Mouse (Mus musculus) G1E (cell line): Measurements from ENCODE around the gene Rnf222. TPM values are rescaled to one million over a fixed set of nuclear protein-coding genes. Genes with fewer than 3 reads are reported as not detected.

Experiments
- ATAC-seq: 2 replicates; pipeline ENCODE4 v1.8.0; 2016; ENCODE audit warnings: mild to moderate bottlenecking; ENCODE audit not compliant: insufficient number of reproducible peaks, poor library complexity, low FRiP score, severe bottlenecking; ENCODE audit errors: extremely low read depth
- DNase-seq: peaks from one replicate; pipeline ENCODE4 v3.0.0; 2012; ENCODE audit warnings: low spot score
- H3K27me3 ChIP-seq: 2 replicates; pipeline ENCODE4 v1.6.1; 2012; ENCODE audit warnings: mild to moderate bottlenecking, low read length, inconsistent platforms; ENCODE audit not compliant: insufficient read depth
- H3K36me3 ChIP-seq: replicated peaks from 2 replicates; pipeline ENCODE3; 2012; ENCODE audit warnings: mild to moderate bottlenecking, inconsistent platforms
- H3K4me1 ChIP-seq: 2 replicates; pipeline ENCODE4 v1.6.1; 2012; ENCODE audit warnings: low read depth, low read length, inconsistent platforms, mixed read lengths; ENCODE audit not compliant: insufficient read depth
- H3K4me3 ChIP-seq: 2 replicates; pipeline ENCODE4 v1.5.1; 2012; ENCODE audit warnings: low read depth, mild to moderate bottlenecking, inconsistent platforms, low read length, moderate library complexity, mixed read lengths
- H3K9me3 ChIP-seq: replicated peaks from 2 replicates; pipeline ENCODE4 v1.6.1; 2012; ENCODE audit warnings: inconsistent platforms
- CTCF ChIP-seq: IDR thresholded peaks from 2 replicates; pipeline ENCODE4 v1.5.1; 2012; ENCODE audit warnings: low read depth, low read length, inconsistent platforms, mixed read lengths
- GATA1 ChIP-seq: IDR thresholded peaks from 2 replicates; pipeline ENCODE4 v1.6.1; 2012; ENCODE audit warnings: borderline replicate concordance, low read length, inconsistent platforms, mixed read lengths
- GATA2 ChIP-seq: IDR thresholded peaks from 2 replicates; pipeline ENCODE4 v1.6.1; 2012; ENCODE audit warnings: low read depth, low read length, inconsistent platforms, borderline replicate concordance
- POLR2AphosphoS5 ChIP-seq: IDR thresholded peaks from 2 replicates; pipeline ENCODE4 v1.6.1; 2012; ENCODE audit warnings: low read depth, low read length, inconsistent platforms; ENCODE audit not compliant: insufficient replicate concordance
- TAL1 ChIP-seq: conservative IDR thresholded peaks from 2 replicates; pipeline ENCODE4 v1.6.1; 2012; ENCODE audit warnings: low read depth, low read length, inconsistent platforms, mixed read lengths
- polyA plus RNA-seq: library from polyadenylated mRNA; stranded (reverse); fragments of >175 nt; gene quantifications from 2 replicates; pipeline ENCODE4 v1.2.3, GENCODE M21; 2012
- total RNA-seq, 2 experiments: library from RNA; stranded (forward) in 1 of 2; stranded (reverse) in 1 of 2; fragments of 200-1000 nt in 1 of 2; fragments of >200 nt in 1 of 2; fragmentation: Nextera tagmentation in 1 of 2; gene quantifications; 2 replicates each; pipeline ENCODE4 v1.2.3; 2014 to 2017

Gene Rnf222
- total and polyA plus RNA-seq, 3 experiments = 0.11 TPM; not detected in 2

DNA sequence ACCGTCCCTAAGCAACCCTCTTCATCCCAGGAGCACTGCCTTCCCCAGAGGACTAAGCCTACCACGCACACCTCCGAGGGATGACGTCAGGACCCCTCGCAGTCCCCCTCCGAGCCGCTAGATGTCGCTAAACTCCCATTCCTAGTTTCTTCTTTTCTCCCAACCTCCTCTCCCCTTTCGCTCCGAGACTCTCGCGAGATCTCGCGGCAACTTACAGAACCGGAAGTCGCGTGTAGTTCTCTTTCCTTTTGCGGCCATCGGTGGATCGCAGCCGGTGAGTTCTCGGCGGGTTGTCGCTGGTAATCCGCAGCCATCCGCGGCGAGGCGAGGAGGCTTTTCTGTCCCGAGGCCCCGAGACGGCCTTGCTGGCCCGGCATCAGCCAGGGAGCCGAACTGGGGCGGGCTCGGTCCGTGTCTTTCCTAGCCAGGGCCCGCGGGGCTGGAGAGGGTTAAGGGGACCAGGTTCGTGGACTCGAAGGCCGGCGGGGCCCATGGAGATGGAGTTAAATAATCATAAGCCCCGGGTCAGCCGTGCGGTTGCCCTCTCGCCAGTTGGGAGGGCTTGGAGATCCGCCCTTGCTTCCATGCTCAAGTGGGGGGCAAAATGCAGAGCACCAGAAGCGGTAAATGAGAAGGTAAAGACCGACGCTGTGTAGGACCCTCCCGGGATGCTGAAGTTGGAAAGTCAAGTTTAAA is 13.1 kb downstream of the Rnf222 start, which contains the start of gene Rpl26:
TSS of gene Rpl26 (plus strand) at position 233 of the 696 bp plus-strand sequence.
- H3K36me3 ChIP-seq = peaks cover 43% of the 10 kb centered on the region
- peak within 1 kb of the TSS; percentile 92 for H3K4me3 ChIP-seq
- peak; percentile 86 for DNase-seq
- peaks cover 5% of the 10 kb centered on the region; the same call in 1 of the 2 replicates for H3K27me3 ChIP-seq
- no peaks in the 10 kb centered on the region for H3K9me3 ChIP-seq
- ATAC-seq = peak; percentile 71
- peaks cover 65% of the 10 kb centered on the region for H3K4me1 ChIP-seq
- TF ChIP-seq GATA1 (no peak), CTCF (peak; percentile 94), TAL1 (no peak), GATA2 (no peak)

DNA sequence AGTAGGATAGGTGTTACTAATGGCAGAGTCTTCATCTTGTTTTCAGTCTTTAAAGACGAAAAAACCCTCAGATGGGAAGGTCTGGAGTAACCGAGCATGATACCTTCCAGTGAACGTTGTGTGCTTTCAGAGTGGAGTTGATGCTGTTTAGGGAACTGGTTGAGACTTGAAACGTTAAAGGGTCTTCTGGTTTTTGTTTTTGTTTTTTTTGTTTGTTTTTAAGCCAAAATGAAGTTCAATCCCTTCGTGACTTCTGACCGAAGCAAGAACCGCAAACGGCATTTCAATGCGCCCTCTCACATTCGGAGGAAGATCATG is 13.7 kb downstream of the Rnf222 start:
- no peaks in the 10 kb centered on the region for H3K9me3 ChIP-seq
- TF ChIP-seq CTCF = no peak
- no peak for TF ChIP-seq GATA2
- no peak for TF ChIP-seq GATA1
- TF ChIP-seq POLR2AphosphoS5 = no peak; the same call in 1 of the 2 replicates
- TF ChIP-seq TAL1 = no peak
- DNase-seq (no peak), ATAC-seq (no peak)
- H3K4me3 ChIP-seq = peak overlapping the region; percentile 92
- peaks cover 47% of the 10 kb centered on the region for H3K36me3 ChIP-seq
- H3K4me1 ChIP-seq = peaks cover 62% of the 10 kb centered on the region
- peaks cover 5% of the 10 kb centered on the region; the same call in 1 of the 2 replicates for H3K27me3 ChIP-seq

DNA sequence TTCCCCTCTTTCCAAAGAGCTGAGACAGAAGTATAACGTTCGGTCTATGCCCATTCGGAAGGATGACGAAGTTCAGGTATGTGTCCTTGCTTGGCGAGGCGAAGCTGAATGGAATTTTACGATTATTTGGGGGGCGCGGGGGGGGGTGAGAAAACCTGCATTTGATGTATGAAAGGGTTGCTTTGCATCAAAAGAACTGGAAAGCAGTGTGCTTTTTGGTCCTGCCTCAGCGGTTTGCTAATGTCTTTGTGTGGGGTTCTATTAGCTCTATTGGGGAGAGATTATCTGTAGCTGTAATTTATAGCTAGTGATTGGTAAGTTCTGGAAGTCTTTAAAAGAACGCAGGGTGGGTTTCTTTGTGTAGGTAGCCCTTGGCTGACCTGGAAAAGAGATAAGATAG is 14.0 kb downstream of the Rnf222 start:
- no peak for TF ChIP-seq GATA2
- no peak for TF ChIP-seq GATA1
- TF ChIP-seq POLR2AphosphoS5 = no peak; the same call in 1 of the 2 replicates
- no peak for TF ChIP-seq CTCF
- H3K27me3 ChIP-seq = peaks cover 5% of the 10 kb centered on the region; the same call in 1 of the 2 replicates
- peaks cover 63% of the 10 kb centered on the region for H3K4me1 ChIP-seq
- no peaks in the 10 kb centered on the region for H3K9me3 ChIP-seq
- DNase-seq = no peak
- no peak for ATAC-seq
- H3K4me3 ChIP-seq = peak overlapping the region; percentile 92
- H3K36me3 ChIP-seq = peaks cover 50% of the 10 kb centered on the region

- Histone ChIP-seq H3K36me3 (peaks cover 51% of the 10 kb centered on the region), H3K9me3 (no peaks in the 10 kb centered on the region), H3K27me3 (peaks cover 5% of the 10 kb centered on the region; the same call in 1 of the 2 replicates), H3K4me3 (peak overlapping the region; percentile 92), H3K4me1 (peaks cover 63% of the 10 kb centered on the region)
- no peak for TF ChIP-seq CTCF
- no peak for TF ChIP-seq POLR2AphosphoS5
- no peak for TF ChIP-seq GATA1
- TF ChIP-seq TAL1 = no peak
- TF ChIP-seq GATA2 = no peak
- ATAC-seq = no peak
- no peak for DNase-seq
Measured at GRCm38 (mm10) chr11:68902823-68903222, 14.5 kb downstream of the Rnf222 start.

DNA sequence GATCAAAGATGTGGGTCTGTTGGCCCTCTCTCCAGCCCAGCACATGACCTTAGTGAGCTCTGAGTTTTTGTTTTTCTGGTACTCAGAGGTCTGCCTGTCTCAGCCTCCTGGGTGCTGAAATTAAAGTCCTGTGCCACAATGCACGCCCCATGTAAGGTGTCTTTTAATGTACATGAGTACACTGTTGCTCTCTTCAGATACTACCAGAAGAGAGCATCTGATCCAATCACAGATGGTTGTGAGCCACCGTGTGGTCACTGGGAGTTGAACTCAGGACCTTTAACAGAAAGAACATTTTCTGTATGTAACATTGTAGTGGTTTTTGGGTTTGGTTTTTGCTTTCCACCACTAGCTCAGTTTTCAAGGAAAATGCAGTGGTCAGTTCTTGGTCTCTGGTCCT is 15.4 kb downstream of the Rnf222 start:
- ATAC-seq (no peak), DNase-seq (no peak)
- H3K9me3 ChIP-seq = no peaks in the 10 kb centered on the region
- H3K4me3 ChIP-seq = peak overlapping the region; percentile 92; the same call in 1 of the 2 replicates
- peaks cover 54% of the 10 kb centered on the region for H3K4me1 ChIP-seq
- H3K27me3 ChIP-seq = peaks cover 6% of the 10 kb centered on the region
- H3K36me3 ChIP-seq = peaks cover 51% of the 10 kb centered on the region
- TF ChIP-seq GATA2 (no peak), GATA1 (no peak), POLR2AphosphoS5 (no peak), TAL1 (no peak), CTCF (no peak)

GRCm38 (mm10) chr11:68904375-68905137 is 16.2 kb downstream of the Rnf222 start:
- H3K27me3 ChIP-seq = peaks cover 5% of the 10 kb centered on the region
- ATAC-seq (no peak), DNase-seq (peak; percentile 20)
- peaks cover 53% of the 10 kb centered on the region for H3K4me1 ChIP-seq
- no peak overlapping the region; the same call in 1 of the 2 replicates for H3K4me3 ChIP-seq
- H3K9me3 ChIP-seq = no peaks in the 10 kb centered on the region
- TF ChIP-seq GATA2 (no peak), CTCF (no peak), GATA1 (no peak), POLR2AphosphoS5 (no peak), TAL1 (no peak)
- H3K36me3 ChIP-seq = peaks cover 51% of the 10 kb centered on the region
